Mouse (Mus musculus) lung, embryonic 14.5 days (tissue): Measurements from ENCODE around the gene Smco1. TPM values are rescaled to one million over a fixed set of nuclear protein-coding genes. Genes with fewer than 3 reads are reported as not detected.
A peak's percentile ranks its signal among the peaks of the same experiment; 100 is the strongest.
"Not testable (repeated sequence)": the region's sequence is repeated elsewhere in the genome, so short reads cannot be mapped to it uniquely, and the experiment has no call there.

Experiments used
- ATAC-seq: fragments of 200-750 bp; cut with Nextera tagmentation; 2 replicates; pipeline ENCODE4 v1.8.0; 2017; ENCODE audit warnings: mild to moderate bottlenecking, moderate TSS enrichment, moderate library complexity; ENCODE audit not compliant: insufficient read depth
- DNase-seq: peaks from one replicate; pipeline ENCODE4 v3.0.0-alpha.2; 2015
- H3K27ac ChIP-seq: fragments of 300-500 bp; sonication (generic); 2 replicates; pipeline ENCODE4 v1.5.1; 2014; ENCODE audit warnings: low read depth, mild to moderate bottlenecking, moderate library complexity
- H3K27me3 ChIP-seq: fragments of 300-500 bp; sonication (generic); 2 replicates; pipeline ENCODE4 v1.6.1; 2014; ENCODE audit warnings: low read length, control low read depth; ENCODE audit not compliant: insufficient read depth
- H3K36me3 ChIP-seq: fragments of 300-500 bp; sonication (generic); 2 replicates; pipeline ENCODE4 v1.6.1; 2014; ENCODE audit warnings: control low read depth; ENCODE audit not compliant: insufficient read depth
- H3K4me1 ChIP-seq: fragments of 300-500 bp; sonication (generic); 2 replicates; pipeline ENCODE4 v1.6.1; 2014; ENCODE audit warnings: antibody characterized with exemption, control low read depth; ENCODE audit not compliant: insufficient read depth
- H3K4me2 ChIP-seq: fragments of 300-500 bp; sonication (generic); 2 replicates; pipeline ENCODE4 v1.6.1; 2014; ENCODE audit warnings: mild to moderate bottlenecking
- H3K4me3 ChIP-seq: fragments of 300-500 bp; sonication (generic); 2 replicates; pipeline ENCODE4 v1.5.1; 2014; ENCODE audit warnings: low read depth, low read length
- H3K9ac ChIP-seq: fragments of 300-500 bp; sonication (generic); 2 replicates; pipeline ENCODE4 v1.6.1; 2014
- H3K9me3 ChIP-seq: fragments of 300-500 bp; sonication (generic); 2 replicates; pipeline ENCODE4 v1.6.1; 2016; ENCODE audit warnings: low read depth, low read length, control low read depth
- CTCF ChIP-seq: IDR thresholded peaks from 2 replicates; pipeline ENCODE4 v1.5.1; 2016; ENCODE audit warnings: antibody characterized with exemption, low read depth
- WGBS: fragments of 180-500 bp; shearing (Covaris S2); extraction: QIAGEN DNeasy Blood & Tissue Kit; methylation state at CpG from one replicate; pipeline ENCODE4 v1.1.7; 2014; 5-methylcytosine and 5-hydroxymethylcytosine counted together
- polyA plus RNA-seq: library from polyadenylated mRNA; unstranded; fragments of >200 nt; fragmentation: Nextera tagmentation; extraction: Ambion mirVana; gene quantifications from 2 replicates; pipeline ENCODE4 v1.2.1, GENCODE M21; 2014

Gene Smco1
- polyA plus RNA-seq, 1 experiment from 2014 or later: not detected

DNA sequence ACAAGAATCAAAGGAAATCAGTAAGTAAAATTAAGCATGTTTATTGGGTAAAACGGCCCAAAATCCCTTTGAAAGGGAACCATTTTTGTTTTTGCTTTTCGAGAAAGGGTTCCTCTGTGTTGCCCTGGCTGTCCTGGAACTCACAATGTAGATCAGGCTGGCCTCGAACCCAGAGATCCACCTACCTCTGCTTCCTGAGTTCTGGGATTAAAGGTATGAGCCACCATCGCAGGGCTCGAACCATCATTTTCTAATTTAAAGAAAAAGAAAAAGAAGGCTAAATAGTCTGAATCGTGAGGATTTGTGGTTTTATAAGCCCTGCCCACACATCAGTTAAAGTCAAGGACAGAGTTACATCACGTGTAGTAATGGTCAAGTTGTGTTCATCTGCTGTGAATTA is 7.1 kb downstream of the Smco1 start:
- TF ChIP-seq CTCF: no peak
- H3K36me3 ChIP-seq: peaks cover 25% of the 10 kb centered on the region
- H3K9ac ChIP-seq: peak overlapping the region; percentile 93
- peak overlapping the region; percentile 61 for H3K4me2 ChIP-seq
- WGBS: 38% methylated on average over 7 of the region's 7 CpGs
- no peaks in the 10 kb centered on the region for H3K27me3 ChIP-seq
- peaks cover 5% of the 10 kb centered on the region; the same call in 1 of the 2 replicates for H3K9me3 ChIP-seq
- ATAC-seq (no peak), DNase-seq (peak; percentile 23)
- peak overlapping the region; percentile 85 for H3K4me3 ChIP-seq
- H3K27ac ChIP-seq: no peak overlapping the region; the same call in 1 of the 2 replicates
- 0 out of 2 replicates have a peak, but pooled peaks cover 4% of the 10 kb centered on the region for H3K4me1 ChIP-seq

DNA sequence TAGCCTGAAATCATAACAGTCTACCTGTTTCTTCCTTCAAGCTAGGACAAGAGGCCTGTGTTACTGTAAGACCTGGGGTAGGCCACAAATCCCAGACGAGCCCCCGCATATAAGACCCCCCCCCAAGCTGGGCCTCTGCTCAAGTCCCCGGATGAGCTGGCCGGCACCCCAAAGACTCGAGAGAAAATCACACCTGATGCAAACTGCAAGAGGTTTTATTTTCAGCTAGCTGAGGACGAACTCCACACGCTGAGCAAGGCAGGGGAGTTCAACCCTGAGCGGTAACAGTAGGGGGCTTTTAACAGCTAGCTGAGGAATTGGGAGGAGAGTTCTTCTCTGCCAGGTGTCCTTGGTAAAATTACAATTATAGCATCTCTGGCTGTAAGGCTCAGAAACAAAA is 8.9 kb downstream of the Smco1 start:
- DNase-seq (no peak), ATAC-seq (no peak)
- 93% methylated on average over 8 of the region's 8 CpGs for WGBS
- Histone ChIP-seq H3K4me3 (no peak overlapping the region), H3K36me3 (peaks cover 43% of the 10 kb centered on the region), H3K9me3 (peaks cover 5% of the 10 kb centered on the region; the same call in 1 of the 2 replicates), H3K4me1 (0 out of 2 replicates have a peak, but pooled peaks cover 4% of the 10 kb centered on the region), H3K27ac (no peak overlapping the region), H3K4me2 (peak overlapping the region; percentile 61), H3K27me3 (no peaks in the 10 kb centered on the region), H3K9ac (no peak overlapping the region)
- no peak for TF ChIP-seq CTCF

DNA sequence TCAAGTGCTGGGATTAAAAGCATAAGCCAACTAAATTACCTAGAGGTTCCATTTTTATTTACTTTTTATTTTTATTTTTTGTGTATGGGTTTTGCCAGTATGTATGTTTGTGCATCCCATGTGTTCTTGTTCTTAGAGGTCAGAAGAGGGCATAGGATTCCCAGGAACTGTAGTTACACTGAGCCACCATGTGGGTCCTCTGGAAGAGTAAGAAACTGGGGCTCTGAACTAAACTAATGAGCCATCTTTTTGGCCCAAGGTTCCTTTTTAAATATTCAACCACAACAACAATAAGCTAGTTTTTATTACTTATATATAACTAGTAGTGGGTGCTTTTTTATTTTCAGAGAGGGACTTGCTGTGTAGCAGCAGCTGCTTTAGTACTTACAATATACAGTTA is 11.3 kb downstream of the Smco1 start:
- no peak for DNase-seq
- Histone ChIP-seq H3K36me3 (peaks cover 67% of the 10 kb centered on the region), H3K27ac (no peak overlapping the region), H3K9ac (no peak overlapping the region), H3K4me2 (no peak overlapping the region), H3K9me3 (peaks cover 5% of the 10 kb centered on the region; the same call in 1 of the 2 replicates), H3K4me1 (0 out of 2 replicates have a peak, but pooled peaks cover 4% of the 10 kb centered on the region), H3K4me3 (no peak overlapping the region), H3K27me3 (no peaks in the 10 kb centered on the region)
- ATAC-seq: no peak
- TF ChIP-seq CTCF: no peak

DNA sequence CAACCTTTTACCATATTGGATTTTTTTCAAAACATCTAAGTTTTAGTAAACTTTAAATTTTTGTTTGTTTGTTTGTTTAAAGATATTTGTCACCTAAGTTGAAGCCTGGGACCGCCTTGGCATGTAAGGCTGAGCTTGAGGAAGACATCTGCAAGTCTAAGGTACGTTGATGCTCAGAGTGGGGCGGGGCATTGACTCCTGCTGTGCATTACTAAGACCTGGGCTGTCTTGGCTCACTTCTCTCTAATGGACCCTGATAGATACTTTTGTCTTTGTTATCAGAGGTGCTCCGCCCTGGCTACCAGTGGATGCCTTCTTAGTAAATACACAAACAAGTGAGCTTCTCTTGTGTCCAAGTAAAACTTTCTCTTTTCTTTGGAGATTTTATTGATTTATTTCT is 20.6 kb downstream of the Smco1 start:
- peaks cover 58% of the 10 kb centered on the region for H3K36me3 ChIP-seq
- H3K27me3 ChIP-seq: no peaks in the 10 kb centered on the region
- no peak overlapping the region for H3K9ac ChIP-seq
- no peak for TF ChIP-seq CTCF
- no peaks in the 10 kb centered on the region for H3K4me1 ChIP-seq
- no peaks in the 10 kb centered on the region for H3K9me3 ChIP-seq
- H3K4me2 ChIP-seq: no peak overlapping the region
- DNase-seq (no peak), ATAC-seq (no peak)
- no peak overlapping the region for H3K27ac ChIP-seq
- no peak overlapping the region for H3K4me3 ChIP-seq
- WGBS: 89% methylated on average over 4 of the region's 4 CpGs

DNA sequence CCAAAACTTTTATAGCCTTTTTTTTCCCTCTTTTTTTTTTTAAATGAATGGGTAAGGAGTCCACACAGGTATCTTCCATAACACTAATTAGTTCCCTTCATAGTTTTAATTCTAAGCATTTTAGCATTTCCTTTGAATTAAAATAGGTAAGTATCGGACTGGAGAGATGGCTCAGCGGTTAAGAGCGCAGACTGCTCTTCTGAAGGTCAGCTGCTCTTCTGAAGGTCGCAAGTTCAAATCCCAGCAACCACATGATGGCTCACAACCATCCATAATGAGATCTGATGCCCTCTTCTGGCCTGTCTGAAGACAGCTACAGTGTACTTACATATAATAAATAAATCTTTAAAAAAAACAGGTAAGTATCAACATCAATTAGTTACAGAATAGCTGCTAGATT is 28.3 kb downstream of the Smco1 start:
- H3K36me3 ChIP-seq: peaks cover 59% of the 10 kb centered on the region

DNA sequence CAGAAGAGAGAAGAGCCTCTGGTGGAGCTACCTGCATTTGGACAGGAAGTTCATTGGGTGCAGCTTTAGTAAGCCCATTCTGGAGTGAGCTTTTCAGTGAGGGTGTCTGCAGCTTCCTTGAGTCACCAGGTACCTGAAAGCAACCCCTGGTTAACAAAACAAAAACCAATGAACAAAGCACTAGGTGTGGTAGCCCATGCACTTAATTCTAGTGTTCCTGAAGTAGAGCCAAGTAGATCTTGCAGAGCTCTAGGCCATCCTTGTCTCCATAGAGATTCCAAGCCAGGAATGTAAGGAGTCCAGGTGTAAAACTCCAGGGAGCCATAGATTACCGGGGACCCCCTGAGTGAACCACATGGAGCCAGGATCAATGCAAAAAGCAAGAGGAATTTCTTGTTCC is 31.8 kb downstream of the Smco1 start:
- no peak for DNase-seq
- Histone ChIP-seq H3K9me3 (no peaks in the 10 kb centered on the region), H3K4me3 (no peak overlapping the region), H3K9ac (no peak overlapping the region), H3K27me3 (no peaks in the 10 kb centered on the region), H3K27ac (no peak overlapping the region), H3K4me2 (no peak overlapping the region), H3K36me3 (peaks cover 35% of the 10 kb centered on the region), H3K4me1 (no peaks in the 10 kb centered on the region)
- TF ChIP-seq CTCF: no peak
- no peak for ATAC-seq
- 47% methylated on average over 1 of the region's 1 CpGs for WGBS

More for the DNA sequence above, 28.3 kb downstream of the Smco1 start:
- not testable (repeated sequence) for H3K4me3 ChIP-seq, H3K4me1 ChIP-seq, H3K27ac ChIP-seq, H3K4me2 ChIP-seq, H3K9me3 ChIP-seq, DNase-seq, ATAC-seq, H3K9ac ChIP-seq, H3K27me3 ChIP-seq
- 96% methylated on average over 4 of the region's 4 CpGs for WGBS

DNA sequence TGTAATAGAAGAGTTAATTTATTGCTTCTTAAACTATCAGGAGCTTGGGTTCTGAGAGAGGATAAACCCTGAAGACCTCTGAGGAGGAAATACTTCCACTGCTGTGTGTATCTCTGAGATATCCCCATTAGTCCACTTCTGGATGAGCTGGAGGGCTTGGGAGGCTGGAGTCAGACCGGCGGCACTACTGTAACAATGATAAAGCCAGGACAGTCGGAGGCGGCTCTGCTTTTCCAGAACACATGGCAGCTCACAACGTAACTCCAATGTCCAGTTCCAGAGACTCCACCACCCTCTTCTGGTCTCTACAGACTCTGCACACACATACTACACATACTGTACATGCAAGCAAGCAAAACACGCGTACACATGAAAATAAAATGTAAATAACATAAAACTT is 32.6 kb downstream of the Smco1 start:
- DNase-seq (no peak), ATAC-seq (no peak)
- Histone ChIP-seq H3K9ac (no peak overlapping the region), H3K4me1 (no peaks in the 10 kb centered on the region), H3K36me3 (peaks cover 27% of the 10 kb centered on the region), H3K27me3 (no peaks in the 10 kb centered on the region), H3K9me3 (no peaks in the 10 kb centered on the region), H3K4me2 (no peak overlapping the region), H3K27ac (no peak overlapping the region), H3K4me3 (no peak overlapping the region)
- no peak for TF ChIP-seq CTCF
- WGBS: 90% methylated on average over 7 of the region's 7 CpGs

DNA sequence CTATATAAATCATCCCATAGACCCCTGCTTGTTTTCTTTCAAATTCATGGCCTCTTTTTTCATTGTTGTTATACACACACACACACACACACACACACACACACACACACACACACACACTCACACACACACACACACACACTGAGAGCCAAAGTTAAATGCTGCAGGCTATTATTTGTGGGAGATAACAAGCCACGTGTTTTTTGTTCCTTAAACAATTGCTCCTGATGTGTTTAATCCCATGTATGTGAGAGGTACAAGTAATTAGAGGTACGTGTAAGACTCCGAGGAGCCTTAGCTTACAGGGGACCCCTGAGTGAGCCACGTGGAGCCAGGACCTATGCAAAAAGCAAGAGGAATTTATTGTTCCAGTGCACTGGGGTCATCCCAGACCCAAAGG is 40.7 kb downstream of the Smco1 start:
- Histone ChIP-seq H3K4me1 (no peaks in the 10 kb centered on the region), H3K27me3 (no peaks in the 10 kb centered on the region), H3K36me3 (no peaks in the 10 kb centered on the region), H3K9ac (no peak overlapping the region), H3K9me3 (no peaks in the 10 kb centered on the region), H3K4me3 (no peak overlapping the region), H3K4me2 (no peak overlapping the region), H3K27ac (no peak overlapping the region)
- 81% methylated on average over 4 of the region's 4 CpGs for WGBS
- no peak for DNase-seq
- ATAC-seq: no peak
- no peak for TF ChIP-seq CTCF
